Mouse (Mus musculus) thymus, postnatal 14 days (tissue): ENCODE measurements around the gene Igfbp6.

Experiments
- DNase-seq: peaks from one replicate; pipeline ENCODE4 v3.0.0; 2021

Gene Igfbp6

DNA sequence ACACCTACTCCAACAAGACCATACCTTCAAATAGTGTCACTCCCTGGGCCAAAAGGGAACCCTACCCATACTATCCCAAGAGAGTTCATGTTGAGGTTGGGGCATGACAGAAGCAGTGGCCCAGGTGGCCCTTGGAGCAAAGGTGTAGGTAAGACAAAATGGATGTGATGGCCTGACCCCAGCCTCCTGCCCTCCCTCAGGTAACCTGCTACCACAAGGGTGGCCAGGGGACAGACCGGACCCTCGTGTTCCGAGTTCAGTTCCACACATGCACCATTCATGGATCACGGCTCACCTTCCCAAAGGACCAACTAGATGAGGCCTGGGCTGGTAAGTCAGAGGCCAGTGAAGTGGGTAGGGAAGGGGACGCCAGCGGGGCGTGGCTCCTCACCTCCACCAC, 33.9 kb upstream of the Igfbp6 start:
- DNase-seq, result no peak

GRCm38 (mm10) chr15:102110701-102111494, 33.3 kb upstream of the Igfbp6 start:
- DNase-seq, result no peak

DNA sequence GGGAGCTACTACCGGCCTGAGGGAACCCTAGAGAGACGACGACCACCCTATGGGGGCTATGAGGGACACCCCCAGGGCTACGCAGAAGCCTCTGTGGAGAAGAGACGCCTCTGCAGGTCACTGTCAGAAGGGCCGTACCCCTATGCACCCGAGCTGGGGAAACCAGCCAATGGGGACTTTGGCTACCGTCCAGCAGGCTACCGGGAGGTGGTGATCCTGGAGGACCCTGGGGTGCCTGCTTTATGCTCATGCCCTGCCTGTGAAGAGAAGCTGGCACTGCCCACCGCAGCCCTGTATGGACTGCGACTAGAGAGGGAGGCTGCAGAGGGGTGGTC, 32.7 kb upstream of the Igfbp6 start:
- DNase-seq, result no peak

DNA sequence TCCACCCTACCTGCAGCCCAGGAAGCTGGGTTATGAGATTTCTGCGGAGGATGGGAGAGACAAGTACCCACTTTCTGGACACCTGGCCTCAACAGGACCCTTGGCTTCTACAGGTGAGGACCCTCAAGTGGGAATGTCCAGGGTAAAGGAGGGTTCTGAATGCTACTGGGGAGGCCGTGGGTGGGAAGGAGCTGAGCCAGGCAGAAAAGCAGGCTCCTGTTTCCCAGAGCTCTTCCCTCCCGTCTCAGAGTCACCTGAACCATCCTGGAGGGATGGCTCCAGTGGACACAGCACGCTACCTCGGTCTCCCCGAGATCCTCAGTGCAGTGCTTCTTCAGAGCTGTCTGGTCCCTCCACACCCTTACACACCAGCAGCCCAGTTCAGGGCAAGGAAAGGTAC, 32.0 kb upstream of the Igfbp6 start:
- DNase-seq, result no peak

GRCm38 (mm10) chr15:102112827-102113226, 31.3 kb upstream of the Igfbp6 start:
- no peak for DNase-seq

DNA sequence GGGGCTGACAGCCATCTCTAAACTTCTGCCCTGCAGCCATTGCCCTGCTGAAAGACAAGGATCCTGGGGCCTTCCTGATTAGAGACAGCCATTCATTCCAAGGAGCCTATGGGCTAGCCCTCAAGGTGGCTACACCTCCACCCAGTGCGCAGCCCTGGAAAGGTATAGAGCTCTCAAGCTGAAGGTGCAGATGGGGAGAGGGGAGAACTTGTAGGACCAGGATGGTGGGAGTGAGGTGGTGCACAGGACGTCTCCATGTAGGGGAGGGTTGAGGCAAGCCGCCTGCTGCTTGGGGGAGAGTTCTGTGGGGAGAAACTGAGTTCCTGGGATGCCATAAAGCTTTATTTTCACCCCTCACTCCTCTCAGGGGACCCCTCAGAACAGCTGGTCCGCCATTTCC, 30.5 kb upstream of the Igfbp6 start:
- DNase-seq, result no peak

GRCm38 (mm10) chr15:102114651-102115260, 29.4 kb upstream of the Igfbp6 start:
- no peak for DNase-seq

- peak; percentile 40 for DNase-seq
These were observed 28.4 kb upstream of the Igfbp6 start for GRCm38 (mm10) chr15:102115731-102116231.

DNA sequence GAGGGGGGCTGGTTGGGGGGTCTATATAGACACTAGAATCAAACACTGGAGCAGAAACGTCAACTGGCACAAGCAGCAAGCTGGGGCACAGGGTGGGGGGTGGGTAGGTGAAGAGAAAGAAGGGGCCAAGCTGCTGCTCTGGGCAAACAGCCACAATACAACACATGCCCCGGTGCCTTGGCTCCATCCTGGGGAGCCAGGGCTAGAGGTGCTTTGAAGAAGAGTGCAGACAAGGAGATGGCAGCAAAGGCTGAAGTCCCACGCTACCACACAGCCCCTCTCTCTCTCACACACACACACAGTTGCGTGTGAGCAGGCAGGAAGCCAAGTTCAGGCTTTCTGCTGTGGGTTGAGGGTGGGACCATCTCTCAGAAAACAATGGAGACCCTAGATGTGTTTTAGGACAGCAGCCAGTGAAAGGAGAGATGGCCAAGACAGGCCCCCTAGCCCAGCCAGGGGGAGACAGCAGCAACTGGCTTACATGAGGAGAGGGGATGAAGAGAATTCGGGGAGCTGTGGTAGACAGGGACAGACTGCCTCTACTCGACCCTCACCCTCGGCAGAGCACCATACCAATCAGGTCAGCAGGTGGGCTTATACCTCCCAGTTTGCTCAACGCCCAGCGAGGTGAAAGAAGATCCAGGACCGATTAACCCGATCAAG, 27.3 kb upstream of the Igfbp6 start:
- no peak for DNase-seq

GRCm38 (mm10) chr15:102117461-102118443, 26.4 kb upstream of the Igfbp6 start:
- no peak for DNase-seq

DNA sequence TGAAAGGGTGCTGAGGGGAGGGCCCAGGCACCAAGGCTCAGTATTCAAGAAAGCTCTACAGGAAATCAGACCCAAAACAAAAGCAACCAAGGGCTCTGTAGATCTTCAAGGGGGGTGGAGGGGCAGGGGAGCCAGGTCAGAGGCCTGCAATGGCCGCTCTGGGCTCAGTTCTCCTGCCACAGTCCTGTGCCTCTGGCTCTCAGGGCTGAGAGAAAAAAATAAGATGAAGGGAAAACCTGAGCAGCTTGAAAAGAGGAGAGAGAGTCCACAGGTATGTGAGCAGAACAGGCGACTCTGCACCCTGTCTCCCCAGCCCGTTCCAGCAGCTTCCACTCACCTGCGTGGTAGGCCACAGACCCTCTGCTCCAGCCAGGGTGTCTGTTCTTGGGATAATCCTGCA, 25.6 kb upstream of the Igfbp6 start:
- DNase-seq, result no peak

DNA sequence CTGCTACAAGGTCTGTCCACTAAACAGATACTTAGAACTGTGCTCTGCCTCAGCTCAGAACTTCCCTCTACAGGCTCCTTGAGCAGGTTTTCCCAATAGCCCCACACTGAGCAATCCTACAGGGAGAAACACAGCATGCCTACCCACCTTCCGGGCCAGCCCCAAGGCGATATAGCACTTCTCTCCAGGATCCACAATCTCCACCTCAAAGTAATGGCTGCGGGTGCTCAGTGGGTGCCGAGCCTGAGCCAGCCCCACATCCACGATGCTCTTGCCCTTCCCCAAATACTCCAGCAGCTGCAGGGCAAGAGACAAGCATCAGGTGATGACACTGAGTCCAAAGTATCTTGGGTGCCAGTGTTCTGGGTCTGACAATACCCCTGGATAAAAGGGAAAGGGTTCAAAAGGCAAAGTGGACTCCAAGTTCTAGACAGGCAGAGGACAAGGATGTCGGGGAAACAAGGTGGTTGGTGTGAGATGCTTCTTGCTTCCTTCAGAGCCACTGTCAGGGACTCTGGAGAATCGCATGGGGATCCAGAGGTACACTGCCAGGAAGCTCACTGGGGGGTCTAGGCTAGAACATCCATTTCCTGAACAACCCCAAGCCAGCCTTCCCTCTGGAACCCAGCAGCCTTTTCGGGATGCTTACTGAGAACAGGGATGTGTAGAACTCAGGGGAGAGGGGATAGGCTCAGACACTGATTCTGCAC, 24.9 kb upstream of the Igfbp6 start:
- DNase-seq, result no peak

GRCm38 (mm10) chr15:102119831-102120170, 24.4 kb upstream of the Igfbp6 start:
- DNase-seq, result no peak

DNA sequence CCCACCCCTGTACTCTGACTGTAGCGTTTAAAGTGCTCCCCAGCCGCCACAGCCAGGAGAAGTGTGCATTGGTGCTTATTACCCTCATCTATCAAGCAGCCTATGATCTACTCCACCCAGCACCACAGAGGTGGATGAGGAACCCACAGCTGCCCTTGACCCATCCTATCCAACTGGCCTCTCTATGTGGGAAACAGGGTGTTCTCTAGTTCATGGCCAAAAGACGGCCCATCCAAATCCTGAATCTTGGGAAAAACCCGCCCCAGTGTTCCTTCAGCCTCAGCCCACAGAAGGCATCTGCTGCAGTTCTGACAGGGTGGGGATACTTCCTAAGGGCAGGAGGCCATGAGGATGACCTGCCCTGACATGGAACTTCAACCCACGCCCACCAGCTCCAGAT, 23.6 kb upstream of the Igfbp6 start:
- DNase-seq, result no peak

- no peak for DNase-seq
These were observed 17.9 kb upstream of the Igfbp6 start for GRCm38 (mm10) chr15:102126303-102126702.

DNA sequence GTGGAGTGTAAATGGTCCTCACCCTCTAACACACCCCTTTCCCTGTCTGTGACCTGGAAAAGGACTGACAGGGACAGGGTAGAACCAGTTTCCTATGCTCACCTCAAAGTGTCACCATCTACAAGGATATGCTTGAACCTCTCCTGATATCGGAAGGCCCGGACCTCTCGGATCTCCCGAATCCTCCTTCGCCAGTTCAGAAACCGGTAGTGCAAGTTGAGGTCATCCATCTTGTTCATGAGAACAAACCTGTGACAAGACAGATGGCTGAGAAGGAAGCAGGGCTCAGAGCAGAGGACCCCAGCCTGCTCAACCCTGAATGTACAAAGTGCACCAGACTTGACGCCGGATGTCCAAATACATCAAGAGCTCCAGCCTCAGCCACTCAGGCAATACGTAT, 10.8 kb upstream of the Igfbp6 start:
- DNase-seq, result no peak

DNA sequence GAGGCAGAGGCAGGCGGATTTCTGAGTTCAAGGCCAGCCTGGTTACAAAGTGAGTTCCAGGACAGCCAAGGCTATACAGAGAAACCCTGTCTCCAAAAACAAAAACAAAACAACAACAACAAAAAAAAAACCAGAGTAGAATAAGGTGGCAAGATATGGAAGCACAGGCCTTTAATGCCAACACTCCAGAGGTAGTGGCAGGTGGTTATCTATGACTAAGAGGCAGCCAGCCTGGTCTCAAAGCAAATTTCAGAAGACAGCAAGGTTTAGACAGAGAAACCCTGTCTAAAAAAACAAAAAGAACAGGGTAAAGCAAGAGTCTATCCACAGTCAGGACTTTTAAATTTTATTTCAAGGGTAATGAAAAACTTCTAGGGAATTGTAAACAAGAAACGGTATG, 9.5 kb upstream of the Igfbp6 start:
- DNase-seq, result no peak

DNA sequence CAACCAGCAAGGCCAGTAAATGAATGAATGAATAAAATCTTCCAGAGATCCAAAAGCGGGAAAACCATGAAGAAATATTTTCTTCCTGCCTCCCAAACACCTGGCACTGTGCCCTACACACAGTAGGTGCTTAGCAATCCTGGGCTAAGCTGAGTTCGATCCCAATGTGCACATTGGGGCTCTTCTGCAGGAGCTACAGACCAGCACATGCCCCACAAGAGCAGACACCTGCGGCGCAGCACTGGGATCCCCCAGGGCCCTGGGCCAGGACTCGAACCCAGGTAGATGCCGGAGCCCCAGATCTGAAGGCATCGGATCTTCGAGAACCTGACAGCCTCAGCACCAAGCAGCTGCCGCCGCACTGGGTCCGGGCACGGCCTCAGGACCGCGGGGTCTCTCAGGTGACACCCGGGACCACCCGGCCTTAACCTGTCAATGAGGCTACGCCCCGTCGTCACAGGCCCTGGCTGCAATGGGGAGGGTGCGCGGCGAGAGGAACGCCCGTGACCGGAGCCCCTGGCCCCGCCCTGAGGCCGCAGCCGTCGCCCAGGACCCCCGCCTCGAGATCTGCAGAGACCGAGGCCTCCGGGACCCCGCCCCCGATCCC, 8.5 kb upstream of the Igfbp6 start:
- DNase-seq, result no peak

DNA sequence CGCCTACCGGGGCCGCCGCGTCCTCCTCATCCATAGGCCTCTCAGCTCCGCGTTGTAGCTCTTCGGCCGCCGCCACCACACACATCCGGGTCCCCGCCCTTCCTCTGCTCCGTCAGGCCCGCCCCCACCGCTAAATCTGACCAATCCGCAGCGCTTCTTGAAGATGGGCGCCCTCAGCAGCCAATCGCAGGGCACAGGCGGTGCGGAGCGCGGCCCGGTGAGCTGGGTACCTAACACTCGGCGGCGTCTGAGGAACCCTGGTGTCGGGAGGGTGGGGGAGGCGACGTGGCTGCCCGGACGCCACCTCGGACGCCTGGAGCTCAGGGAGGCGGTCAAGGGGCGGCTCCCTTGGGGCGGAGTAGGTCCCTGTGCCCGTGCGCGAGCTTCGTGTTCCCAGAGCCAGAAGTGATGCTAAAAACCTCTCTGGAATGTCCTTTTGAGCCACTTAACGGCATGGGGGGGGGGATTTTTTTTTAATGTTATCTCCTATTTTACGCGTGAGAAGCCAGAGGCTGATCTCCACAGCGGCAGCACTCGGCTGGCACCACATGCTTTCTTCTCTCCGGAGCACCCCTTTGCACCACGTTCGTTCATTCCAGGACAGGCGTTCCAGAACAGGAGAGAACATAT, 7.9 kb upstream of the Igfbp6 start, which contains the start of gene Spryd3:
Spryd3 (minus strand) TSS at position 106 of the 630 bp plus-strand sequence.
- DNase-seq, result peak; percentile 98

DNA sequence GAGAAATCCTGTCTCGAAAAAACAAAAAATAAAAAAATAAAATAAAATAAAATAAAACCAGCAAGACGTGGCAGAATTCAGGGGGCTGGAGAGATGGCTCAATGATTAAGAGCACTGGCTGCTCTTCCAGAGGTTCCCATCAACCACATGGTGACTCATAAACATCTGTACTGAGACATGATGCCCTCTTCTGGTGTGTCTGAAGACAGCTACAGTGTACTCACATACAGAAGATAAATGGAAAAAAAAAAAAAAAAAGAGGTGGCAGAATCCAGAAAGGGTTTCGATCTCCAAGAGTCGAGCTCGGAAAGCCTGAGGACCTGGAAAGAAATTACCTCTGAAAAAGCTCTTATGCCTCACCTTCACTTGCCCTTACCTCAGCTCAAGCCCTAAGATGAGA, 3.0 kb upstream of the Igfbp6 start:
- DNase-seq, result no peak
